Mouse (Mus musculus): Measurements from ENCODE around the gene Txnrd2. TPM values are rescaled to one million over a fixed set of nuclear protein-coding genes. Genes with fewer than 3 reads are reported as not detected.

The Txnrd2 gene
- polyA plus RNA-seq (2012; fragmentation: generic; extraction: Trizol): 10 to 100 TPM; 17.8 to 23.3 TPM

GRCm38 (mm10) chr16:18426215-18426791 is at the start of gene Txnrd2:
TSS of gene Txnrd2 (plus strand) at chr16:18426384.

GRCm38 (mm10) chr16:18426802-18427280 is 657 bp downstream of the Txnrd2 start, which contains the start of gene Comt:
TSS of gene Comt (minus strand) at chr16:18426852.

GRCm38 (mm10) chr16:18498558-18498990 is 72.4 kb downstream of the Txnrd2 start, which contains the start of the genes Gnb1l and Rtl10:
TSS of gene Gnb1l (plus strand) at chr16:18498713.
TSS of gene Rtl10 (plus strand) at chr16:18498901.

Other genes starting within 250 kb of the Txnrd2 start
- under 1 TPM in 1 of 2 experiments, not detected in 1; 0.07 TPM for gene Ccdc188, start 208.5 kb upstream of the Txnrd2 start, polyA plus RNA-seq (2012; fragmentation: generic; extraction: Trizol)
- gene Zdhhc8, start 191.2 kb upstream of the Txnrd2 start, polyA plus RNA-seq (2012; fragmentation: generic; extraction: Trizol): 10 to 100 TPM; 15.9 to 32.4 TPM
- gene Trmt2a, start 177.7 kb upstream of the Txnrd2 start, polyA plus RNA-seq (2012; fragmentation: generic; extraction: Trizol): 10 to 100 TPM; 53.6 to 67.5 TPM
- gene Ranbp1, start 177.7 kb upstream of the Txnrd2 start, polyA plus RNA-seq (2012; fragmentation: generic; extraction: Trizol): 100 to 1,000 TPM; 119 to 125 TPM
- gene Gm49776, start 168.1 kb upstream of the Txnrd2 start, polyA plus RNA-seq (2012; fragmentation: generic; extraction: Trizol): under 1 TPM in 1 of 2 experiments, not detected in 1; 0.20 TPM
- gene Dgcr8, start 137.1 kb upstream of the Txnrd2 start, polyA plus RNA-seq (2012; fragmentation: generic; extraction: Trizol): 10 to 100 TPM in 1 of 2 experiments, 1 to 10 TPM in 1; 2.8 to 17.0 TPM
- 10 to 100 TPM; 13.4 to 27.9 TPM for gene Tango2, start 78.3 kb upstream of the Txnrd2 start, polyA plus RNA-seq (2012; fragmentation: generic; extraction: Trizol)
- gene Arvcf, start 78.2 kb upstream of the Txnrd2 start, polyA plus RNA-seq (2012; fragmentation: generic; extraction: Trizol): 10 to 100 TPM in 1 of 2 experiments, 1 to 10 TPM in 1; 5.1 to 32.9 TPM
- 100 to 1,000 TPM in 1 of 2 experiments, 10 to 100 TPM in 1; 53.2 to 129 TPM for gene Comt, start 468 bp downstream of the Txnrd2 start, polyA plus RNA-seq (2012; fragmentation: generic; extraction: Trizol)
- gene Gnb1l, start 72.3 kb downstream of the Txnrd2 start, polyA plus RNA-seq (2012; fragmentation: generic; extraction: Trizol): 10 to 100 TPM in 1 of 2 experiments, 1 to 10 TPM in 1; 8.2 to 17.7 TPM
- gene Rtl10, start 72.5 kb downstream of the Txnrd2 start, polyA plus RNA-seq (2012; fragmentation: generic; extraction: Trizol): 1 to 10 TPM in 1 of 2 experiments, under 1 TPM in 1; 0.98 to 2.9 TPM
- gene Tbx1, start 164.3 kb downstream of the Txnrd2 start, polyA plus RNA-seq (2012; fragmentation: generic; extraction: Trizol): 10 to 100 TPM; 31.9 to 75.7 TPM
- 10 to 100 TPM in 1 of 2 experiments, 1 to 10 TPM in 1; 7.4 to 14.7 TPM for gene Gp1bb, start 196.0 kb downstream of the Txnrd2 start, polyA plus RNA-seq (2012; fragmentation: generic; extraction: Trizol)
- gene Gm49601, start 200.0 kb downstream of the Txnrd2 start, polyA plus RNA-seq (2012; fragmentation: generic; extraction: Trizol): 10 to 100 TPM in 1 of 2 experiments, 1 to 10 TPM in 1; 2.5 to 14.2 TPM
- gene Sept5, start 203.6 kb downstream of the Txnrd2 start, polyA plus RNA-seq (2012; fragmentation: generic; extraction: Trizol): 10 to 100 TPM; 56.1 to 93.6 TPM

All from C3H10T1/2 (cell line).